Mouse (Mus musculus) limb, embryonic 11.5 days (tissue): ENCODE measurements around the gene Cdc42. TPM values are rescaled to one million over a fixed set of nuclear protein-coding genes. Genes with fewer than 3 reads are reported as not detected.

Source experiments
- ATAC-seq: fragments of 200-750 bp; cut with Nextera tagmentation; 2 replicates; pipeline ENCODE4 v1.8.0; 2017; ENCODE audit warnings: low read depth; ENCODE audit not compliant: insufficient number of reproducible peaks, low FRiP score, low TSS enrichment
- DNase-seq: peaks from one replicate; pipeline ENCODE4 v3.0.0-alpha.2; 2015; ENCODE audit warnings: low spot score
- H3K27ac ChIP-seq: fragments of 300-500 bp; sonication (generic); replicated peaks from 2 replicates; pipeline ENCODE4 v1.5.1; 2014; ENCODE audit warnings: low read depth, mild to moderate bottlenecking, low read length
- H3K27me3 ChIP-seq: fragments of 300-500 bp; sonication (generic); 2 replicates; pipeline ENCODE4 v1.6.1; 2014; ENCODE audit warnings: mild to moderate bottlenecking, low read length, mixed read lengths; ENCODE audit not compliant: control insufficient read depth, insufficient read depth
- H3K36me3 ChIP-seq: fragments of 300-500 bp; sonication (generic); 2 replicates; pipeline ENCODE4 v1.6.1; 2014; ENCODE audit warnings: mild to moderate bottlenecking, low read length, moderate library complexity, mixed read lengths; ENCODE audit not compliant: control insufficient read depth, insufficient read depth
- H3K4me1 ChIP-seq: fragments of 300-500 bp; sonication (generic); 2 replicates; pipeline ENCODE4 v1.6.1; 2014; ENCODE audit warnings: low read length, mixed read lengths; ENCODE audit not compliant: control insufficient read depth, insufficient read depth
- H3K4me2 ChIP-seq: fragments of 300-500 bp; sonication (generic); 2 replicates; pipeline ENCODE4 v1.6.1; 2014; ENCODE audit warnings: low read depth, mild to moderate bottlenecking, moderate library complexity; ENCODE audit not compliant: severe bottlenecking
- H3K4me3 ChIP-seq: fragments of 300-500 bp; sonication (generic); 2 replicates; pipeline ENCODE4 v1.5.1; 2014; ENCODE audit warnings: low read depth, low read length
- H3K9ac ChIP-seq: fragments of 300-500 bp; sonication (generic); 2 replicates; pipeline ENCODE4 v1.6.1; 2014; ENCODE audit warnings: mild to moderate bottlenecking, low read length
- H3K9me3 ChIP-seq: fragments of 300-500 bp; sonication (generic); 2 replicates; pipeline ENCODE4 v1.6.1; 2016; ENCODE audit warnings: low read length; ENCODE audit not compliant: control insufficient read depth
- WGBS: fragments of 180-500 bp; shearing (Covaris S2); extraction: QIAGEN DNeasy Blood & Tissue Kit; methylation state at CpG from one replicate; pipeline ENCODE4 v1.1.7; 2014; 5-methylcytosine and 5-hydroxymethylcytosine counted together
- polyA plus RNA-seq: library from polyadenylated mRNA; unstranded; fragments of >200 nt; fragmentation: Nextera tagmentation; extraction: Ambion mirVana; gene quantifications from 2 replicates; pipeline ENCODE4 v1.2.1, GENCODE M21; 2014

Cdc42 gene
- polyA plus RNA-seq, 1 experiment from 2014 or later = 621 TPM

DNA sequence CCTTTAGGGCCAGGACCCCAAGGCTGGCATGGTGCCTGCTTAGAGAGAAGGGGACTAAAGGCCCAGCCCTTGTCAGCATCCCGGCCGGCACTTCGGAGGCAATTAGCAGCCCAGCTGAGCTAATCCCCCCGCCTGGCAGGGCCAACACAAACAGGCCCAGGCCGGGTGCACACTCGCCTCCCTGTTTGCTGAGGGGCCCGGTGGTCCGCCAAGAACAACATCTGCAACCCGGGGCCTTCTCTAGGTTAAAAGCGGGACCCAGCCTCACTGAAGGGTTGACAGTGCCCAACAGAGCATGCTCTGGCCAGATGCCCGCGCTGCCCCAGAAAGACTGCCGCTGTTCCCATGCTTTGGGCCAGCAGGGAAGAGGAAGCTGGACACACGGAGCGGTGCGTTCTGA lies 55.9 kb downstream of the Cdc42 start:
- Histone ChIP-seq H3K36me3 (no peaks in the 10 kb centered on the region), H3K9ac (no peak overlapping the region), H3K4me2 (no peak overlapping the region), H3K27me3 (no peaks in the 10 kb centered on the region), H3K4me1 (no peaks in the 10 kb centered on the region), H3K27ac (no peak overlapping the region), H3K9me3 (no peaks in the 10 kb centered on the region), H3K4me3 (no peak overlapping the region)
- 63% methylated on average over 16 of the region's 16 CpGs for WGBS
- no peak for ATAC-seq
- no peak for DNase-seq

DNA sequence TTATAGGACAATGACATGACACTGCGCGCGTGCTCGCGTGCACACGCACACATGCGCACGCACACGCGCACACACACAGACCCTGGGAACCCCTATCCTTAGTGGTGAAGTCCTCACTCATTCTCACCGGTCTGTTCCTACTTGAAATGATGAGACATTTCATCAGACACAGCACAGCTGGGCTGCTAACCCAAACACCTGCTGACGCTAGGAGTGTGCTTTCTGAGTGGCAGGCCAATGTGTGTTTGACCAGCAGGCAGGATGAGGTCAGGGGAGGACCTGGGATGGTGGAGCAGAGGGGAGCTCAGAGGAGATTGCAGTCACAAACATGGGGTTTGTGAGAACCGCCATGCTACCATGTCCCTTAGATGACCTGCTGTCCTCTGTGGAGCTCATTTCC lies 57.3 kb downstream of the Cdc42 start:
- Histone ChIP-seq H3K4me3 (no peak overlapping the region), H3K9ac (no peak overlapping the region), H3K36me3 (no peaks in the 10 kb centered on the region), H3K27me3 (no peaks in the 10 kb centered on the region), H3K9me3 (no peaks in the 10 kb centered on the region), H3K4me1 (no peaks in the 10 kb centered on the region), H3K4me2 (no peak overlapping the region), H3K27ac (no peak overlapping the region)
- no peak for DNase-seq
- ATAC-seq = no peak
- WGBS = 94% methylated on average over 13 of the region's 13 CpGs

DNA sequence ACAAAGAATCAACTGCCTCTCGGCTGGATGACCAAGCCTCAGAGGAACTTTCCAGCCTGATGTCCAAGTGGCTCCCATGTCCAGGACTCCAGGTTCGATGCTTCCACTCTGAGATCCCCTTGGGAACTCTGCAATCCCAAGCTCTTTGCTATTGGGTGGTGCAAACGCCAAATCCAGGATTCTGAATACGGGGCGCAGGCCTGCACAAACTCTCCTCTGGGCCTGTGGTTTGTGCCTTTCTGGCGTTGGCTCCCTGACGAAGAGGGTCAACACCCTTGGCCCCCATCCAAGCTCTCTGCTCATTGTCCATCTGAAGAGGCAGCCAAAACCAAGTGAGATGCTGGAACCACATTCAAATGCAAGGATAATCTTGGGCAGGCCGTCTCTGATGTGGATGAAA lies 59.1 kb downstream of the Cdc42 start:
- no peak overlapping the region for H3K4me2 ChIP-seq
- H3K4me1 ChIP-seq = no peaks in the 10 kb centered on the region
- 92% methylated on average over 8 of the region's 8 CpGs for WGBS
- DNase-seq (no peak), ATAC-seq (no peak)
- H3K36me3 ChIP-seq = no peaks in the 10 kb centered on the region
- H3K9ac ChIP-seq = no peak overlapping the region
- no peaks in the 10 kb centered on the region for H3K9me3 ChIP-seq
- no peak overlapping the region for H3K27ac ChIP-seq
- H3K4me3 ChIP-seq = no peak overlapping the region
- no peaks in the 10 kb centered on the region for H3K27me3 ChIP-seq

DNA sequence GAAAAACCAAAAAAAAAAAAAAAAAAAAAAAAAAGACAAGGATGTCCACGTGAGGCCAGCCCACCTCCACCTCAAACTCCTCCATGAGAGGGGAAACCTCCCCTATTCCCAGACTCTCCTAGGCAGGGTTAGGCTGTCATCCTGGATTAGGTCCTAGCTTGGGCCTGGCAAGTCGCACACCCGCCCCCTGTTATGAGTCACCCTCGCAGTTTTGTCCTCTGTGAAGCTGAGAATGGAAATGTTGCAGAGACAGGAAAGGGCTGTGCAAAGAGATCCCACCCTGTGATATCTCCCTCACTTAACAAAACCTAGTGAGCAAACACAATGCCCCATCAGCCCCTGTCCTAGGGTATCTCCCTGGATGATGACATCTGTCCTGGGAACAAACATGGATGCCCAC lies 59.9 kb downstream of the Cdc42 start:
- Histone ChIP-seq H3K4me2 (no peak overlapping the region), H3K9me3 (no peaks in the 10 kb centered on the region), H3K9ac (no peak overlapping the region), H3K36me3 (no peaks in the 10 kb centered on the region), H3K27ac (no peak overlapping the region), H3K4me3 (no peak overlapping the region), H3K27me3 (no peaks in the 10 kb centered on the region), H3K4me1 (no peaks in the 10 kb centered on the region)
- DNase-seq = no peak
- no peak for ATAC-seq
- 81% methylated on average over 4 of the region's 4 CpGs for WGBS

DNA sequence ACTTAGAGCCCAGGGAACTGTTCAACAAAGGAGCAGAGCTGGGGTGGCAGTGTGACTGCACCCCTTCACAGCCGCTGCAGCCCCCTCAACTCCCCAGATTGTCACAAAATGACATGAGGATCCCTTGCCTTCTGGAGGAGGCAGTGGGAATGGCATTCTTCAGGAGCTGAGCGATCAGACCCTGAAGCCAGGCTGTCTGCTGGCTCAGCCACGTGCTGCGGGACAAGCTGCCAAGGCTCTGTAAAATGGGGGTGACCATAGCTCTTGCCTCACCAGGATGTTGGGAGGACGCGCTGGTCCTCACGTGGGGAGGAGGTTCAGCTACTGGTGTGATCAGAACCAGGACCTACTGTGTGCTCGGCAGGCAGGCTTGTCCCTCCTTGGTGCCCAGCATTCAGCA lies 62.6 kb downstream of the Cdc42 start:
- Histone ChIP-seq H3K4me1 (no peaks in the 10 kb centered on the region), H3K9me3 (no peaks in the 10 kb centered on the region), H3K9ac (no peak overlapping the region), H3K4me3 (no peak overlapping the region), H3K4me2 (no peak overlapping the region), H3K36me3 (no peaks in the 10 kb centered on the region), H3K27ac (no peak overlapping the region), H3K27me3 (no peaks in the 10 kb centered on the region)
- no peak for ATAC-seq
- 88% methylated on average over 8 of the region's 8 CpGs for WGBS
- DNase-seq = no peak

DNA sequence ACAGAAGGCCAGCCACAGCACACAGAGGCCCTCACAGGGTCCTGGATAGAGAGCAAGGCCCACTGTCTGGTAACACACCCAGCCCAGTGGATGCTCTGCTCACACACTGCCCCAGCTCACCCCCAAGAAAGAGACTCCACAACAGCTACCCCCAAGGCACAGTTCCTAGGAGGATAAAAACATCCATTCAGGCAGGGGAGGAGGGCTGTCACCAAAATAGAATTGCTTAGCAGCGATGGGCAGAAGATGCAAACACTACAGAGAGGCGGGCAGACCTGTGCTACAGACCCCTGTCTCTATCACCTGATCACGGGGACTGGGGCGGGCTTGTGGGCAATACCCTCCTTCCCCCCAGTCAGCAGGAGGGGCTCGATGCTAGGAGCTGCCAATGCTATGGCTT lies 63.0 kb downstream of the Cdc42 start:
- ATAC-seq (no peak), DNase-seq (no peak)
- Histone ChIP-seq H3K4me2 (no peak overlapping the region), H3K27ac (no peak overlapping the region), H3K9ac (no peak overlapping the region), H3K4me3 (no peak overlapping the region), H3K27me3 (no peaks in the 10 kb centered on the region), H3K4me1 (no peaks in the 10 kb centered on the region), H3K36me3 (no peaks in the 10 kb centered on the region), H3K9me3 (no peaks in the 10 kb centered on the region)
- WGBS = 69% methylated on average over 5 of the region's 5 CpGs

DNA sequence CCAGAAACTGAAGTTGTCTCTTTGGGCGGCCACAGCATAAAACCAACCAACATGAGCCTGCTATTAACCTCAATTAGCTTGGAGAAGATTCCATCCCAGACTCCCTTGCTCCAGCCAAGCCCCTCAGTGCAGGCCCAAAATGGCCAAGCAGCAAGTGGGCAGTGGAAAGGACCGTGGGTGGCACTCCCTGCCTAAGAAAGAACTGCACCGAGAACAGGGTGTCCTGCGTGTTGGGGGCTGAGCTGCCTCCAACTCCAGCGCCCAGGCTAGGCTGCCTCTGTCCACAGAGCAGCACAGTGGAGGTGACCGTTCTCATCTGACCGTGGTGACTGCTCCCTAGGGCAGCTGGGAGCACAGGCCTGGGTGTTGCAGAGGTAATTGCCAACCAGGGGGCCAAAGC lies 63.5 kb downstream of the Cdc42 start:
- H3K27ac ChIP-seq = no peak overlapping the region
- H3K27me3 ChIP-seq = no peaks in the 10 kb centered on the region
- no peak for DNase-seq
- H3K9ac ChIP-seq = no peak overlapping the region
- H3K4me1 ChIP-seq = no peaks in the 10 kb centered on the region
- WGBS = 90% methylated on average over 7 of the region's 7 CpGs
- no peaks in the 10 kb centered on the region for H3K36me3 ChIP-seq
- no peak for ATAC-seq
- H3K4me2 ChIP-seq = no peak overlapping the region
- no peak overlapping the region for H3K4me3 ChIP-seq
- no peaks in the 10 kb centered on the region for H3K9me3 ChIP-seq

DNA sequence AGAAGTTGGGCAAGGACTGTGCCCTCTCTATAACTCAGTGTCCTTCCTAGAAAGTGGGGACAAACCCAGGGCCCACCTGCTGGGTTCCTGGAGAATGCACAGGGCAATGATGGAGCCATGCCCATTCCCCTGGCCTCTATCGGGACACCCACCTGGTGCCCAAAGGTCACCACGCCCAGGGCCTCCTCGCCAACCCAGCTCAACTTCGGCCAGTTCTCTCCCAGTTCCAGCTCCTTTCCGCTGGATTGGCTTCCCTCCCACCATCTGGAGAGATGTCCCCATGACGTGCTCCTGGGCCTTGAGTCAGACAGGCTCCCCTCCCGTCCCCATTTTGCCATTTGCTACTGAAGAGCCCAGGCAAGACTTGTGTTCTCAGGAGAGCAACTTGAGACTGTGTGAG lies 64.9 kb downstream of the Cdc42 start:
- Histone ChIP-seq H3K36me3 (no peaks in the 10 kb centered on the region), H3K4me1 (no peaks in the 10 kb centered on the region), H3K9ac (no peak overlapping the region), H3K4me2 (no peak overlapping the region), H3K4me3 (no peak overlapping the region), H3K27ac (no peak overlapping the region), H3K9me3 (no peaks in the 10 kb centered on the region), H3K27me3 (no peaks in the 10 kb centered on the region)
- ATAC-seq = no peak
- 78% methylated on average over 7 of the region's 7 CpGs for WGBS
- DNase-seq = no peak

DNA sequence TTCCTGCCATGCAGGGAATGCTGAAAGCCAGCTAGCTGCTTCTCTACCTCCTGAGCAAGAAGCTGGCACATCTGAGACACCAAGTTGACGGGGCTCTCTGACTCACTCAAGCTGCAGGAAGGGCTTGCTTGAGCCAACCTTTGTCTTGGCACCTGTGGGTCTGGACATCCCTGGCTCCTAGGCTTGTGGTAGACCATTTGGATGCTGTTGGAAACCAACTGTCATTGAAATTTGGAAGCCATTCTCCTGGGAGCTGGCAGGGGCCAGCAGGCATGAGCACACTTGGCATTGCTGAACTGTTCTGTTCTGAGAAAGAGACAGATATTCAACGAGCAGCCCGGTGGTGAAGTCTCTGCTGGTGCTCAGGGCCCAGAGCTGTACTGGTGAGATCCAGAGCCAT lies 67.3 kb downstream of the Cdc42 start:
- Histone ChIP-seq H3K36me3 (no peaks in the 10 kb centered on the region), H3K4me3 (no peak overlapping the region), H3K27me3 (no peaks in the 10 kb centered on the region), H3K9me3 (no peaks in the 10 kb centered on the region), H3K4me2 (no peak overlapping the region), H3K9ac (no peak overlapping the region), H3K4me1 (no peaks in the 10 kb centered on the region), H3K27ac (no peak overlapping the region)
- no peak for DNase-seq
- WGBS = 90% methylated on average over 3 of the region's 3 CpGs
- ATAC-seq = no peak
